Mouse (Mus musculus): ENCODE measurements at regions not wholly inside any gene's neighbourhood (a gene's known extent, or its start where the extent isn't known, plus 50 kb on each side); places are given as distances from the start of the nearest gene placed in this dataset.

DNA sequence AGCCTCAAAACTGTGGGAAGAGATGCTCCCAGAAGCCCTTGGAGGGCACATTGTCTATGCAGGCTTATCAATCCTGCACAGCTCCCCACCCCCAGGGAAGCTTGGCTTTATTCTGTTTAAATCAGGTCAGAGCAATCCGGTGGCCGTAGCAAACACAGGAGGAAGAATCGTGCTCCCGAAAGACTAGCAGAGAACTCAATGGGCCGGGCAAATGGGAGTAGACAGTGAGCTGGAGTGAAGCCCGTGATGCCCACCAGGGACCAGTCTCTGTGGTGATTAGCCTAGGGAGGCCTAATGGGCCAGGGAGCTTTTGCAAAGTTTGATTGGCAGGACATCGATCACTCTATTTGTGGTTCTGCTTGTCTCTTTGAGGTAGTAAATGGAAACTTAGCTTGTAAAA, 51.0 kb upstream of the Tcerg1l start:
- no peak for TF ChIP-seq CTCF (IDR thresholded peaks at IDR 0.05; ENCODE audit: low read depth)
- TF ChIP-seq EP300 (IDR thresholded peaks at IDR 0.05; ENCODE audit: low read depth): no peak

Data from heart, postnatal 0 days (tissue).